Mouse (Mus musculus) forebrain, embryonic 12.5 days (tissue): ENCODE results near the gene Olfr95. TPM values are rescaled to one million over a fixed set of nuclear protein-coding genes. Genes with fewer than 3 reads are reported as not detected.
"Not testable (repeated sequence)": the region's sequence is repeated elsewhere in the genome, so short reads cannot be mapped to it uniquely, and the experiment has no call there.

Experiments used
- ATAC-seq: fragments of 200-750 bp; cut with Nextera tagmentation; 2 replicates; pipeline ENCODE4 v1.8.0; 2017; ENCODE audit warnings: moderate TSS enrichment; ENCODE audit not compliant: low FRiP score
- H3K27ac ChIP-seq: fragments of 300-500 bp; sonication (generic); 2 replicates; pipeline ENCODE4 v1.5.1; 2016; ENCODE audit warnings: mild to moderate bottlenecking
- H3K27me3 ChIP-seq: fragments of 300-500 bp; sonication (generic); 2 replicates; pipeline ENCODE4 v1.6.1; 2016; ENCODE audit warnings: mild to moderate bottlenecking
- H3K36me3 ChIP-seq: fragments of 300-500 bp; sonication (generic); replicated peaks from 2 replicates; pipeline ENCODE4 v1.6.1; 2016; ENCODE audit warnings: mild to moderate bottlenecking
- H3K4me1 ChIP-seq: fragments of 300-500 bp; sonication (generic); 2 replicates; pipeline ENCODE4 v1.6.1; 2016
- H3K4me2 ChIP-seq: fragments of 300-500 bp; sonication (generic); 2 replicates; pipeline ENCODE4 v1.6.1; 2016; ENCODE audit warnings: mild to moderate bottlenecking, moderate library complexity
- H3K4me3 ChIP-seq: fragments of 300-500 bp; sonication (generic); replicated peaks from 2 replicates; pipeline ENCODE4 v1.5.1; 2016; ENCODE audit warnings: mild to moderate bottlenecking
- H3K9ac ChIP-seq: fragments of 300-500 bp; sonication (generic); 2 replicates; pipeline ENCODE4 v1.6.1; 2016; ENCODE audit warnings: mild to moderate bottlenecking
- H3K9me3 ChIP-seq: fragments of 300-500 bp; sonication (generic); 2 replicates; pipeline ENCODE4 v1.6.1; 2016
- WGBS: fragments of 180-500 bp; shearing (Covaris S2); methylation state at CpG from one replicate; pipeline ENCODE4 v1.1.7; 2016; 5-methylcytosine and 5-hydroxymethylcytosine counted together
- polyA plus RNA-seq: library from polyadenylated mRNA; unstranded; fragments of >200 nt; fragmentation: Nextera tagmentation; extraction: Ambion mirVana; gene quantifications from 2 replicates; pipeline ENCODE4 v1.2.1, GENCODE M21; 2016

The Olfr95 gene
- 0.06 TPM in 1 of 2 replicates, not detected in the other for polyA plus RNA-seq

- no peaks in the 10 kb centered on the region for H3K36me3 ChIP-seq
- H3K4me1 ChIP-seq: peaks cover 7% of the 10 kb centered on the region
- H3K4me3 ChIP-seq: no peak within 1 kb of the TSS
- 0 out of 2 replicates have a peak, but pooled peaks cover 3% of the 10 kb centered on the region for H3K9me3 ChIP-seq
- ATAC-seq: no peak
- 82% methylated on average over 3 of the region's 3 CpGs for WGBS
- no peak within 1 kb of the TSS for H3K9ac ChIP-seq
- no peak within 1 kb of the TSS for H3K4me2 ChIP-seq
- no peak within 1 kb of the TSS for H3K27ac ChIP-seq
- H3K27me3 ChIP-seq: peaks cover 17% of the 10 kb centered on the region
Measured at GRCm38 (mm10) chr17:37213018-37213417, at the start of gene Olfr95. Gene Olfr95 (minus strand): TSS chr17:37213118.

GRCm38 (mm10) chr17:37250544-37250943 is 37.6 kb upstream of the Olfr95 start:
- H3K4me2 ChIP-seq: no peak overlapping the region
- H3K27ac ChIP-seq: no peak overlapping the region
- no peak overlapping the region for H3K9ac ChIP-seq
- H3K4me3 ChIP-seq: no peak overlapping the region
- H3K36me3 ChIP-seq: no peaks in the 10 kb centered on the region
- H3K9me3 ChIP-seq: no peaks in the 10 kb centered on the region
- H3K27me3 ChIP-seq: no peaks in the 10 kb centered on the region
- no peak for ATAC-seq
- no peaks in the 10 kb centered on the region for H3K4me1 ChIP-seq
- WGBS: 0% methylated on average over 1 of the region's 1 CpGs

GRCm38 (mm10) chr17:37249460-37249859 is 36.5 kb upstream of the Olfr95 start:
- Histone ChIP-seq H3K4me2 (no peak overlapping the region), H3K36me3 (no peaks in the 10 kb centered on the region), H3K4me1 (no peaks in the 10 kb centered on the region), H3K9me3 (no peaks in the 10 kb centered on the region), H3K4me3 (no peak overlapping the region), H3K27me3 (no peaks in the 10 kb centered on the region), H3K27ac (no peak overlapping the region), H3K9ac (no peak overlapping the region)
- no peak for ATAC-seq

- no peaks in the 10 kb centered on the region for H3K9me3 ChIP-seq
- no peaks in the 10 kb centered on the region for H3K27me3 ChIP-seq
- H3K4me2 ChIP-seq: no peak overlapping the region
- H3K4me1 ChIP-seq: no peaks in the 10 kb centered on the region
- no peak overlapping the region for H3K4me3 ChIP-seq
- no peak overlapping the region for H3K9ac ChIP-seq
- ATAC-seq: no peak
- no peaks in the 10 kb centered on the region for H3K36me3 ChIP-seq
- 26% methylated on average over 5 of the region's 5 CpGs for WGBS
- no peak overlapping the region for H3K27ac ChIP-seq
Measured at GRCm38 (mm10) chr17:37246715-37247114, 33.8 kb upstream of the Olfr95 start.

- Histone ChIP-seq H3K9me3 (no peaks in the 10 kb centered on the region), H3K4me2 (no peak overlapping the region), H3K27me3 (no peaks in the 10 kb centered on the region), H3K4me3 (no peak overlapping the region), H3K27ac (no peak overlapping the region), H3K36me3 (no peaks in the 10 kb centered on the region), H3K9ac (no peak overlapping the region), H3K4me1 (no peaks in the 10 kb centered on the region)
- ATAC-seq: no peak
- 60% methylated on average over 3 of the region's 3 CpGs for WGBS
Measured at GRCm38 (mm10) chr17:37242198-37242597, 29.3 kb upstream of the Olfr95 start.

- H3K9ac ChIP-seq, H3K4me3 ChIP-seq, H3K27me3 ChIP-seq, H3K36me3 ChIP-seq, H3K9me3 ChIP-seq, H3K4me2 ChIP-seq, H3K27ac ChIP-seq, ATAC-seq, H3K4me1 ChIP-seq: not testable (repeated sequence)
- 88% methylated on average over 2 of the region's 2 CpGs for WGBS
Measured at GRCm38 (mm10) chr17:37237230-37237629, 24.3 kb upstream of the Olfr95 start, which contains the start of gene Olfr97. Gene Olfr97 (minus strand): TSS chr17:37237330.

GRCm38 (mm10) chr17:37221879-37222278 is 9.0 kb upstream of the Olfr95 start:
- no peaks in the 10 kb centered on the region for H3K36me3 ChIP-seq
- no peak overlapping the region for H3K27ac ChIP-seq
- H3K27me3 ChIP-seq: no peaks in the 10 kb centered on the region
- H3K4me1 ChIP-seq: no peaks in the 10 kb centered on the region
- H3K4me3 ChIP-seq: no peak overlapping the region
- 0 out of 2 replicates have a peak, but pooled peaks cover 3% of the 10 kb centered on the region for H3K9me3 ChIP-seq
- 43% methylated on average over 1 of the region's 1 CpGs for WGBS
- ATAC-seq: no peak
- no peak overlapping the region for H3K4me2 ChIP-seq
- H3K9ac ChIP-seq: no peak overlapping the region

- H3K4me1 ChIP-seq: no peaks in the 10 kb centered on the region
- H3K9ac ChIP-seq: no peak within 1 kb of the TSS
- ATAC-seq: no peak
- no peaks in the 10 kb centered on the region for H3K36me3 ChIP-seq
- 62% methylated on average over 4 of the region's 4 CpGs for WGBS
- no peak within 1 kb of the TSS for H3K27ac ChIP-seq
- 0 out of 2 replicates have a peak, but pooled peaks cover 3% of the 10 kb centered on the region for H3K9me3 ChIP-seq
- H3K27me3 ChIP-seq: no peaks in the 10 kb centered on the region
- H3K4me2 ChIP-seq: no peak within 1 kb of the TSS
- no peak within 1 kb of the TSS for H3K4me3 ChIP-seq
Measured at GRCm38 (mm10) chr17:37219846-37220245, 6.9 kb upstream of the Olfr95 start, which contains the start of gene Olfr96. Gene Olfr96 (plus strand): TSS chr17:37220146.

- no peak overlapping the region for H3K4me2 ChIP-seq
- no peaks in the 10 kb centered on the region for H3K4me1 ChIP-seq
- 85% methylated on average over 3 of the region's 3 CpGs for WGBS
- no peaks in the 10 kb centered on the region for H3K27me3 ChIP-seq
- H3K9me3 ChIP-seq: 0 out of 2 replicates have a peak, but pooled peaks cover 3% of the 10 kb centered on the region
- H3K9ac ChIP-seq: no peak overlapping the region
- ATAC-seq: no peak
- no peak overlapping the region for H3K4me3 ChIP-seq
- no peak overlapping the region for H3K27ac ChIP-seq
- no peaks in the 10 kb centered on the region for H3K36me3 ChIP-seq
Measured at GRCm38 (mm10) chr17:37218486-37218885, 5.6 kb upstream of the Olfr95 start.

GRCm38 (mm10) chr17:37210884-37211768 is 1.8 kb downstream of the Olfr95 start:
- peak overlapping the region; percentile 17 for H3K9ac ChIP-seq
- H3K4me3 ChIP-seq: peak overlapping the region; percentile 35
- peak overlapping the region; percentile 64 for H3K4me2 ChIP-seq
- H3K27ac ChIP-seq: no peak overlapping the region
- H3K27me3 ChIP-seq: peaks cover 17% of the 10 kb centered on the region
- no peaks in the 10 kb centered on the region for H3K9me3 ChIP-seq
- H3K36me3 ChIP-seq: no peaks in the 10 kb centered on the region
- WGBS: 21% methylated on average over 40 of the region's 40 CpGs
- H3K4me1 ChIP-seq: peaks cover 7% of the 10 kb centered on the region
- ATAC-seq: no peak

GRCm38 (mm10) chr17:37203917-37204236 is 9.0 kb downstream of the Olfr95 start:
- Histone ChIP-seq H3K27me3 (peaks cover 5% of the 10 kb centered on the region; the same call in 1 of the 2 replicates), H3K9ac (no peak overlapping the region), H3K4me3 (no peak overlapping the region), H3K36me3 (no peaks in the 10 kb centered on the region), H3K27ac (no peak overlapping the region), H3K4me1 (no peaks in the 10 kb centered on the region), H3K4me2 (no peak overlapping the region), H3K9me3 (no peaks in the 10 kb centered on the region)
- 32% methylated on average over 3 of the region's 3 CpGs for WGBS
- peak; percentile 55 for ATAC-seq

GRCm38 (mm10) chr17:37203206-37203916 is 9.6 kb downstream of the Olfr95 start:
- H3K27me3 ChIP-seq: peaks cover 9% of the 10 kb centered on the region
- ATAC-seq: peak; percentile 75
- WGBS: under 1% methylated on average over 4 of the region's 4 CpGs

More at GRCm38 (mm10) chr17:37203206-37203916, 9.6 kb downstream of the Olfr95 start:
- Histone ChIP-seq H3K36me3 (no peaks in the 10 kb centered on the region), H3K9me3 (no peaks in the 10 kb centered on the region), H3K27ac (no peak overlapping the region), H3K4me2 (no peak overlapping the region), H3K4me1 (no peaks in the 10 kb centered on the region), H3K9ac (no peak overlapping the region), H3K4me3 (no peak overlapping the region)
